ENCODE assay signal across 25 mouse cellular contexts in genomic region chr19:32119666-32120065, GRCm38 (mm10). TPM values are rescaled to one million over a fixed set of nuclear protein-coding genes. Genes with fewer than 3 reads are reported as not detected.
DNase-seq lines count a peak whose midpoint lies in the region; ATAC-seq and TF ChIP-seq lines count a peak whose summit lies in the region.
"Had no signal": no experiment of that assay in that cellular context is flagged by ENCODE, and none has a peak within 500 bp of the region (broad histone marks: within the 10 kb centered on the region; RNA-seq: fewer than 3 reads in every experiment).

No protein-coding gene starts in this region.

- 0 out of 2 replicates have a peak, but pooled peaks cover 5% of the 10 kb centered on the region for H3K4me1 ChIP-seq in kidney, embryonic 14.5 days (ENCODE audit: control insufficient read depth, insufficient read depth, low read length)
- H3K4me1 ChIP-seq in lung, postnatal 0 days (ENCODE audit: insufficient read depth, low read depth, low read length) = no peaks in the 10 kb centered on the region
- H3K4me1 ChIP-seq in midbrain, embryonic 15.5 days = no peaks in the 10 kb centered on the region
- H3K4me1 ChIP-seq: forebrain, embryonic 13.5 days; neural tube, embryonic 12.5 days had no signal

- no peak overlapping the region for H3K4me3 ChIP-seq in kidney, embryonic 14.5 days (ENCODE audit: low read length)
- no peak overlapping the region for H3K4me3 ChIP-seq in lung, postnatal 0 days (ENCODE audit: low read depth, low read length)
- no peak overlapping the region for H3K4me3 ChIP-seq in midbrain, embryonic 15.5 days
- H3K4me3 ChIP-seq: forebrain, embryonic 13.5 days; gastrocnemius, adult 2 months; limb, embryonic 13.5 days; myocyte; neural tube, embryonic 12.5 days had no signal

- peaks cover 2% of the 10 kb centered on the region; the same call in 1 of the 2 replicates for H3K36me3 ChIP-seq in kidney, embryonic 14.5 days (ENCODE audit: control insufficient read depth, insufficient read depth, low read length)
- H3K36me3 ChIP-seq in lung, postnatal 0 days (ENCODE audit: insufficient read depth, low read length) = peaks cover 9% of the 10 kb centered on the region; the same call in 1 of the 2 replicates
- H3K36me3 ChIP-seq in midbrain, embryonic 15.5 days (replicated peaks) = no peaks in the 10 kb centered on the region
- H3K36me3 ChIP-seq: neural tube, embryonic 12.5 days had no signal

- TF ChIP-seq EP300 in lung, postnatal 0 days (IDR thresholded peaks at IDR 0.05) = no peak

- H3K27me3 ChIP-seq in kidney, embryonic 14.5 days (ENCODE audit: control insufficient read depth, insufficient read depth, low read length) = no peaks in the 10 kb centered on the region
- no peaks in the 10 kb centered on the region for H3K27me3 ChIP-seq in lung, postnatal 0 days (replicated peaks; ENCODE audit: insufficient read depth, low read length)
- H3K27me3 ChIP-seq in midbrain, embryonic 15.5 days (replicated peaks) = no peaks in the 10 kb centered on the region
- H3K27me3 ChIP-seq: forebrain, embryonic 13.5 days; limb, embryonic 13.5 days; neural tube, embryonic 12.5 days had no signal

- H3K9ac ChIP-seq in kidney, embryonic 14.5 days (ENCODE audit: low read depth, low read length) = no peak overlapping the region
- no peak overlapping the region for H3K9ac ChIP-seq in lung, postnatal 0 days (replicated peaks; ENCODE audit: low read depth)
- H3K9ac ChIP-seq in midbrain, embryonic 15.5 days = no peak overlapping the region
- H3K9ac ChIP-seq: forebrain, embryonic 13.5 days; limb, embryonic 13.5 days; liver, embryonic 14.5 days; lung, embryonic 14.5 days; neural tube, embryonic 12.5 days had no signal

- peak; percentile 79 for DNase-seq in kidney, adult 11 months
- no peak for DNase-seq in lung, postnatal 0 days (ENCODE audit: low spot score)
- no peak for DNase-seq in lung, postnatal 25 days (ENCODE audit: low spot score)
- peak; percentile 19 for DNase-seq in kidney, postnatal 10 days
- no peak for DNase-seq in c-Kit-positive CD71-positive TER-119-positive erythroid progenitor cells, embryonic 14.5 days (ENCODE audit: low spot score)
- no peak for DNase-seq in ovary, postnatal 10 days (ENCODE audit: low spot score)
- DNase-seq: adrenal gland, postnatal 10 days; cerebellum, adult 11 months; cerebellum, adult 9-10 months; cerebellum, postnatal 36 days; gastrocnemius, adult 2 months; heart, postnatal 14 days; lung, embryonic 14.5 days; lung, postnatal 36 days; thymus, postnatal 4 days had no signal

- no peak for TF ChIP-seq CTCF in lung, postnatal 0 days (IDR thresholded peaks at IDR 0.05)

- H3K9me3 ChIP-seq in kidney, embryonic 14.5 days (ENCODE audit: control insufficient read depth, low read length) = no peaks in the 10 kb centered on the region
- no peaks in the 10 kb centered on the region for H3K9me3 ChIP-seq in lung, postnatal 0 days (ENCODE audit: low read length)
- no peaks in the 10 kb centered on the region for H3K9me3 ChIP-seq in midbrain, embryonic 15.5 days
- H3K9me3 ChIP-seq: forebrain, embryonic 13.5 days; G1E; limb, embryonic 13.5 days; neural tube, embryonic 12.5 days had no signal

- no peak overlapping the region for H3K4me2 ChIP-seq in kidney, embryonic 14.5 days (replicated peaks; ENCODE audit: low read depth, low read length)
- no peak overlapping the region for H3K4me2 ChIP-seq in lung, postnatal 0 days (replicated peaks; ENCODE audit: low read depth, low read length)
- H3K4me2 ChIP-seq in midbrain, embryonic 15.5 days = no peak overlapping the region
- H3K4me2 ChIP-seq: forebrain, embryonic 13.5 days; limb, embryonic 13.5 days; lung, embryonic 14.5 days; midbrain, embryonic 11.5 days; neural tube, embryonic 12.5 days had no signal

- no peak for ATAC-seq in kidney, embryonic 14.5 days (ENCODE audit: low FRiP score, low TSS enrichment)
- no peak for ATAC-seq in lung, postnatal 0 days
- no peak for ATAC-seq in midbrain, embryonic 15.5 days (replicated peaks)
- ATAC-seq: forebrain, embryonic 13.5 days; hindbrain, embryonic 16.5 days had no signal

- 79% methylated on average over 2 of the region's 2 CpGs for WGBS in kidney, embryonic 14.5 days
- 88% methylated on average over 2 of the region's 2 CpGs for WGBS in lung, postnatal 0 days
- WGBS in midbrain, embryonic 15.5 days = 83% methylated on average over 2 of the region's 2 CpGs

- no peak overlapping the region for H3K27ac ChIP-seq in kidney, embryonic 14.5 days (ENCODE audit: low read depth, low read length)
- 0 out of 2 replicates have a peak overlapping the region, but pooled peaks have one; percentile 20 for H3K27ac ChIP-seq in lung, postnatal 0 days (ENCODE audit: low read length)
- H3K27ac ChIP-seq in midbrain, embryonic 15.5 days = no peak overlapping the region
- H3K27ac ChIP-seq: forebrain, embryonic 13.5 days; gastrocnemius, adult 2 months; limb, embryonic 13.5 days; liver, embryonic 14.5 days; neural tube, embryonic 12.5 days had no signal

RNA-seq across cellular contexts. Expression of gene Asah2, which starts 11.7 kb away (rescaled TPM):
- 1.6 and 1.8 TPM in 2 replicates for polyA plus RNA-seq in kidney, embryonic 14.5 days (2014; fragmentation: Nextera tagmentation; extraction: Ambion mirVana)
- 2.1 and 2.5 TPM in 2 replicates for polyA plus RNA-seq in lung, postnatal 0 days (2015; fragmentation: Nextera tagmentation; extraction: Ambion mirVana)
- 0.47 and 0.54 TPM in 2 replicates for polyA plus RNA-seq in midbrain, embryonic 15.5 days (2015; fragmentation: Nextera tagmentation; extraction: Ambion mirVana)

Comparison
In these comparisons a context has a peak if more than half of its experiments do, and no peak if none do; other contexts are left out.
1. DNase-seq: peak in kidney, adult 11 months (single experiment) and kidney, postnatal 10 days (single experiment); none in lung, postnatal 0 days (single experiment), lung, postnatal 25 days (single experiment), c-Kit-positive CD71-positive TER-119-positive erythroid progenitor cells, embryonic 14.5 days (single experiment) and ovary, postnatal 10 days (single experiment).